Mouse (Mus musculus) heart, embryonic 11.5 days (tissue): ENCODE results near the gene Robo2. TPM values are rescaled to one million over a fixed set of nuclear protein-coding genes. Genes with fewer than 3 reads are reported as not detected.
"Not testable (repeated sequence)": the region's sequence is repeated elsewhere in the genome, so short reads cannot be mapped to it uniquely, and the experiment has no call there.

Source experiments
- ATAC-seq: fragments of 200-750 bp; cut with Nextera tagmentation; replicated peaks from 2 replicates; pipeline ENCODE4 v1.8.0; 2017; ENCODE audit warnings: moderate library complexity; ENCODE audit not compliant: insufficient number of reproducible peaks, low FRiP score, low TSS enrichment
- H3K27ac ChIP-seq: fragments of 300-500 bp; sonication (generic); 2 replicates; pipeline ENCODE4 v1.5.1; 2014; ENCODE audit warnings: mild to moderate bottlenecking, low read depth, low read length
- H3K27me3 ChIP-seq: fragments of 300-500 bp; sonication (generic); 2 replicates; pipeline ENCODE4 v1.6.1; 2014; ENCODE audit warnings: mild to moderate bottlenecking, low read length, mixed read lengths; ENCODE audit not compliant: control insufficient read depth, insufficient read depth
- H3K36me3 ChIP-seq: fragments of 300-500 bp; sonication (generic); 2 replicates; pipeline ENCODE4 v1.6.1; 2014; ENCODE audit warnings: mild to moderate bottlenecking, low read length, moderate library complexity, mixed read lengths; ENCODE audit not compliant: control insufficient read depth, insufficient read depth
- H3K4me1 ChIP-seq: fragments of 300-500 bp; sonication (generic); 2 replicates; pipeline ENCODE4 v1.6.1; 2014; ENCODE audit warnings: low read length; ENCODE audit not compliant: control insufficient read depth, insufficient read depth
- H3K4me2 ChIP-seq: fragments of 300-500 bp; sonication (generic); 2 replicates; pipeline ENCODE4 v1.6.1; 2014; ENCODE audit warnings: mild to moderate bottlenecking, moderate library complexity
- H3K4me3 ChIP-seq: fragments of 300-500 bp; sonication (generic); 2 replicates; pipeline ENCODE4 v1.5.1; 2014; ENCODE audit warnings: low read depth, low read length
- H3K9ac ChIP-seq: fragments of 300-500 bp; sonication (generic); 2 replicates; pipeline ENCODE4 v1.6.1; 2014; ENCODE audit warnings: mild to moderate bottlenecking, low read depth, low read length, moderate library complexity
- H3K9me3 ChIP-seq: fragments of 300-500 bp; sonication (generic); replicated peaks from 2 replicates; pipeline ENCODE4 v1.6.1; 2016; ENCODE audit warnings: low read length; ENCODE audit not compliant: control insufficient read depth
- WGBS: fragments of 180-500 bp; shearing (Covaris S2); extraction: QIAGEN DNeasy Blood & Tissue Kit; methylation state at CpG from one replicate; pipeline ENCODE4 v1.1.7; 2014; ENCODE audit not compliant: insufficient replicate concordance; 5-methylcytosine and 5-hydroxymethylcytosine counted together
- polyA plus RNA-seq: library from polyadenylated mRNA; unstranded; fragments of >200 nt; fragmentation: Nextera tagmentation; extraction: Ambion mirVana; gene quantifications from 2 replicates; pipeline ENCODE4 v1.2.1, GENCODE M21; 2014

Robo2 gene
- polyA plus RNA-seq, 1 experiment from 2014 or later, result 18.8 TPM

DNA sequence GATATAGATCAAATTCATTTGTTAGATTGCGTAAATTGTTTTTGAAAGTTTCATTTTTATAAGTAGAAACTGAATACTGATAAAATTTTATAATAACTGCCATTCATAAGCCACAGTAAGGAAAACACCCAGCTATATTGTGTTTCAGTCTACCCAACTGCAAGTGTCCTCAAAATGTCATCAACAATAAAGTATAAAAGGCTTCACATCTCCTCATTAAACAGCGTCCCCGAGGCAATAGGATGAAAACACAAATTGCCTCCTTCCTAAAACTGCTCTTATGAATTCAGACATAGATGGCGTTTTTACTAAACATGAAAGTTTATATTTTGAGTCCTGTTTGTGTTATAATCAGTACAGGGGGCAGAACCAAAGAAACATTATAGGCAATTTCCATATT lies 249.6 kb downstream of the Robo2 start:
- Histone ChIP-seq H3K9me3 (no peaks in the 10 kb centered on the region), H3K36me3 (no peaks in the 10 kb centered on the region), H3K4me1 (no peaks in the 10 kb centered on the region), H3K27me3 (no peaks in the 10 kb centered on the region), H3K9ac (no peak overlapping the region), H3K27ac (no peak overlapping the region), H3K4me2 (no peak overlapping the region), H3K4me3 (no peak overlapping the region)
- no peak for ATAC-seq
- 86% methylated on average over 4 of the region's 4 CpGs for WGBS

GRCm38 (mm10) chr16:74159189-74159588 lies 252.4 kb downstream of the Robo2 start:
- no peaks in the 10 kb centered on the region for H3K36me3 ChIP-seq

DNA sequence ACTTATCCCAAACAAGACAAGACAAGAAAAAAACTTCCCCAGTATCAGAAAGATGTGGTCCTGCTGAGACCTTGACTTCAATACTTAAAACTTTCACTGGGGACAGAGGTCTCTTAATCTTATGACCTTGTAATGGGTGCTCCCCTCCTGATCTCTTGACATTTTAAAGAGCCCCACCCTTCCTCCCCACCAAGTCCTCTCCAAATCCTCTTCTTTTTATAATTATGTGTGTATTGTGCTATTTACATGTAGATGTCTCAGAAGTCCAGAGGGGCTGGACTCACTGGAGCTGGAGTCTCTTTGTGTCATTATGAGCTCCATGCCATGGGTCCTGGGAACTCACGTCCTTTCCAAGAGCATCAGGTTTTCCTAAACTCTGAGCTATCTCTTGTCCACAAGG lies 275.4 kb downstream of the Robo2 start:
- Histone ChIP-seq H3K4me2 (no peak overlapping the region), H3K4me3 (no peak overlapping the region), H3K9ac (no peak overlapping the region), H3K4me1 (no peaks in the 10 kb centered on the region), H3K27me3 (no peaks in the 10 kb centered on the region), H3K9me3 (no peaks in the 10 kb centered on the region), H3K36me3 (no peaks in the 10 kb centered on the region), H3K27ac (no peak overlapping the region)
- WGBS, result 91% methylated on average over 1 of the region's 1 CpGs
- ATAC-seq, result no peak

More at GRCm38 (mm10) chr16:74159189-74159588, 252.4 kb downstream of the Robo2 start:
- ATAC-seq, result no peak
- Histone ChIP-seq H3K4me1 (no peaks in the 10 kb centered on the region), H3K27me3 (no peaks in the 10 kb centered on the region), H3K4me2 (no peak overlapping the region), H3K27ac (no peak overlapping the region), H3K9ac (no peak overlapping the region), H3K4me3 (no peak overlapping the region), H3K9me3 (no peaks in the 10 kb centered on the region)
- 80% methylated on average over 3 of the region's 3 CpGs for WGBS

- Histone ChIP-seq H3K27ac (no peak overlapping the region), H3K4me2 (no peak overlapping the region), H3K9me3 (no peaks in the 10 kb centered on the region), H3K36me3 (no peaks in the 10 kb centered on the region), H3K9ac (no peak overlapping the region), H3K4me1 (no peaks in the 10 kb centered on the region), H3K27me3 (no peaks in the 10 kb centered on the region), H3K4me3 (no peak overlapping the region)
- ATAC-seq, result no peak
- WGBS, result 65% methylated on average over 6 of the region's 6 CpGs
Observed at GRCm38 (mm10) chr16:74132833-74133232, 278.8 kb downstream of the Robo2 start.

DNA sequence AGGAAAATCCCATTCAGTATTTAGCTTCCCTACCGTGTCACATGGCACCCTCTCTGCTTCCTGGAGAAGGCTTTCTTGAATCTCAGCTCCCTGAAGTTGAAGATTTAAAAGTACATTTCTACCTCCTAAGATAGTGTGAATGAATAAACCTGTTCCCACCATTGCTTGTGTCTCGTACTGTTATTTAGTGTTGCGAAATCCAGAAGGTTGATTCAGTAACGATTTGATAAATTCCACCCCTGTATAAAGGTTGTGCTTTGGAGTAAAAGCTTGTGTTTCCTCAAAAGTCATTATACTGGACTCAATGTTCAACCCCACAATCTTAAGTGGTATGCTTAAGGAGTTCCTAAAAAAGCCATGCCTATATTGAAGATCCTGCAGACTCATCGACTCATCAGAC lies 280.3 kb downstream of the Robo2 start:
- H3K4me3 ChIP-seq, result no peak overlapping the region
- H3K27ac ChIP-seq, result no peak overlapping the region
- H3K4me2 ChIP-seq, result no peak overlapping the region
- no peak overlapping the region for H3K9ac ChIP-seq
- H3K9me3 ChIP-seq, result no peaks in the 10 kb centered on the region
- no peaks in the 10 kb centered on the region for H3K4me1 ChIP-seq
- ATAC-seq, result no peak
- no peaks in the 10 kb centered on the region for H3K27me3 ChIP-seq
- 87% methylated on average over 5 of the region's 5 CpGs for WGBS
- H3K36me3 ChIP-seq, result no peaks in the 10 kb centered on the region

- Histone ChIP-seq H3K9ac (no peak overlapping the region), H3K9me3 (no peaks in the 10 kb centered on the region), H3K36me3 (no peaks in the 10 kb centered on the region), H3K4me3 (no peak overlapping the region), H3K4me2 (no peak overlapping the region), H3K4me1 (no peaks in the 10 kb centered on the region), H3K27me3 (no peaks in the 10 kb centered on the region), H3K27ac (no peak overlapping the region)
- 80% methylated on average over 5 of the region's 5 CpGs for WGBS
- no peak for ATAC-seq
Observed at GRCm38 (mm10) chr16:74128443-74128983, 283.1 kb downstream of the Robo2 start.

GRCm38 (mm10) chr16:74113155-74113554 lies 298.5 kb downstream of the Robo2 start:
- Histone ChIP-seq H3K9me3 (no peaks in the 10 kb centered on the region), H3K4me2 (no peak overlapping the region), H3K27me3 (no peaks in the 10 kb centered on the region), H3K36me3 (no peaks in the 10 kb centered on the region), H3K4me3 (no peak overlapping the region), H3K27ac (no peak overlapping the region), H3K4me1 (no peaks in the 10 kb centered on the region), H3K9ac (no peak overlapping the region)
- no peak for ATAC-seq
- 82% methylated on average over 3 of the region's 3 CpGs for WGBS

DNA sequence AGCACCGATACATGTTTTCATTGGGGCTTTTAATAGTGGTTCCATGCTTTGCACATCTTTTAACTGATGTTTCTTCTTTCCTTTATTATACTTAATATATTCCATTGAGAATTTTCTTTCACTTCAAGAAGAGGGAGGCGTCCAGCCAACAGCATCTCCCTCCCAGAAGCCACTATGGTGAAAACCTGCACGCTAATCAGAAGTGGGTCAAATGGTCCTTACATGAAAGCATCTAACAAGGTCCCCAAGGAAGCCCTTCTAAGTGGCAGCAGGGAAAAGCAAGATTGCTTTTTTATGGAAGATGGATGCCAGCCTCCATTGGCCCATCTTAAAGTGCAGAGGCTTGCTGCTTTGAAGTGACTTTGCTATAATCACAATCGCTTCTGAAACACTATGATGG lies 300.5 kb downstream of the Robo2 start:
- 83% methylated on average over 4 of the region's 4 CpGs for WGBS
- no peak overlapping the region for H3K27ac ChIP-seq
- ATAC-seq, result no peak
- H3K36me3 ChIP-seq, result no peaks in the 10 kb centered on the region
- H3K9ac ChIP-seq, result no peak overlapping the region
- H3K4me3 ChIP-seq, result no peak overlapping the region
- H3K4me2 ChIP-seq, result no peak overlapping the region
- no peaks in the 10 kb centered on the region for H3K27me3 ChIP-seq
- H3K9me3 ChIP-seq, result no peaks in the 10 kb centered on the region
- H3K4me1 ChIP-seq, result no peaks in the 10 kb centered on the region

GRCm38 (mm10) chr16:74104449-74104848 lies 307.2 kb downstream of the Robo2 start:
- WGBS, result 76% methylated on average over 8 of the region's 8 CpGs
- not testable (repeated sequence) for H3K4me1 ChIP-seq, H3K9me3 ChIP-seq, H3K9ac ChIP-seq, H3K27ac ChIP-seq, H3K27me3 ChIP-seq, ATAC-seq, H3K36me3 ChIP-seq, H3K4me3 ChIP-seq, H3K4me2 ChIP-seq
